Comparison of ENCODE assay signal across 25 mouse cellular contexts in genomic region chr5:99125418-99125817, GRCm38 (mm10).
DNase-seq lines count a peak whose midpoint lies in the region; ATAC-seq and TF ChIP-seq lines count a peak whose summit lies in the region.
"Had no signal": no experiment of that assay in that cellular context is flagged by ENCODE, and none has a peak within 500 bp of the region (broad histone marks: within the 10 kb centered on the region; RNA-seq: fewer than 3 reads in every experiment).

No protein-coding gene starts in this region.

- H3K36me3 ChIP-seq in hindbrain, embryonic 14.5 days (replicated peaks; ENCODE audit: control insufficient read depth, insufficient read depth), result no peaks in the 10 kb centered on the region
- H3K36me3 ChIP-seq in hindbrain, embryonic 10.5 days, result no peaks in the 10 kb centered on the region
- no peaks in the 10 kb centered on the region for H3K36me3 ChIP-seq in forebrain, postnatal 0 days (ENCODE audit: insufficient read depth)
- no peaks in the 10 kb centered on the region for H3K36me3 ChIP-seq in neural tube, embryonic 14.5 days (ENCODE audit: control insufficient read depth, insufficient read depth, low read length)
- H3K36me3 ChIP-seq: embryonic facial prominence, embryonic 15.5 days; G1E; heart, embryonic 12.5 days; midbrain, embryonic 12.5 days had no signal

- TF ChIP-seq CTCF in forebrain, postnatal 0 days (IDR thresholded peaks at IDR 0.05; ENCODE audit: low read depth), result no peak

- no peak overlapping the region for H3K27ac ChIP-seq in hindbrain, embryonic 14.5 days
- no peak overlapping the region for H3K27ac ChIP-seq in hindbrain, embryonic 10.5 days
- H3K27ac ChIP-seq in forebrain, postnatal 0 days (ENCODE audit: low read depth, low read length), result no peak overlapping the region
- no peak overlapping the region for H3K27ac ChIP-seq in neural tube, embryonic 14.5 days (ENCODE audit: low read depth, low read length)
- H3K27ac ChIP-seq: embryonic facial prominence, embryonic 15.5 days; macrophage; midbrain, embryonic 12.5 days; stomach, postnatal 0 days had no signal

- no peaks in the 10 kb centered on the region for H3K9me3 ChIP-seq in hindbrain, embryonic 14.5 days (ENCODE audit: control insufficient read depth, low read length)
- no peaks in the 10 kb centered on the region for H3K9me3 ChIP-seq in hindbrain, embryonic 10.5 days
- no peaks in the 10 kb centered on the region for H3K9me3 ChIP-seq in forebrain, postnatal 0 days (ENCODE audit: low read length)
- no peaks in the 10 kb centered on the region for H3K9me3 ChIP-seq in neural tube, embryonic 14.5 days (ENCODE audit: control insufficient read depth, low read length)
- H3K9me3 ChIP-seq: embryonic facial prominence, embryonic 15.5 days; heart, embryonic 12.5 days; midbrain, embryonic 12.5 days had no signal

- H3K9ac ChIP-seq in hindbrain, embryonic 14.5 days, result no peak overlapping the region
- no peak overlapping the region for H3K9ac ChIP-seq in forebrain, postnatal 0 days
- H3K9ac ChIP-seq in neural tube, embryonic 14.5 days (replicated peaks; ENCODE audit: low read depth, low read length), result no peak overlapping the region
- H3K9ac ChIP-seq: embryonic facial prominence, embryonic 15.5 days; heart, embryonic 12.5 days; midbrain, embryonic 12.5 days had no signal

- peak; percentile 57 for ATAC-seq in hindbrain, embryonic 14.5 days (ENCODE audit: low FRiP score)
- peak; percentile 36; the same call in 1 of the 2 replicates for ATAC-seq in forebrain, postnatal 0 days
- 0 out of 2 replicates have a peak, but pooled peaks have one; percentile 61 for ATAC-seq in neural tube, embryonic 14.5 days (ENCODE audit: low read depth)
- ATAC-seq: activated CD4-positive, CD25-positive, alpha-beta regulatory T cell, adult 4 months; intestine, postnatal 0 days had no signal

- no peak overlapping the region for H3K4me2 ChIP-seq in hindbrain, embryonic 14.5 days (replicated peaks)
- no peak overlapping the region for H3K4me2 ChIP-seq in forebrain, postnatal 0 days (ENCODE audit: low read depth)
- no peak overlapping the region for H3K4me2 ChIP-seq in neural tube, embryonic 14.5 days (ENCODE audit: low read depth, low read length)
- H3K4me2 ChIP-seq: embryonic facial prominence, embryonic 15.5 days; heart, embryonic 12.5 days; midbrain, embryonic 12.5 days had no signal

- H3K4me1 ChIP-seq in hindbrain, embryonic 14.5 days (replicated peaks; ENCODE audit: control insufficient read depth, insufficient read depth, low read length), result peaks cover 4% of the 10 kb centered on the region; the same call in 1 of the 2 replicates
- peaks cover 13% of the 10 kb centered on the region; the same call in 1 of the 2 replicates for H3K4me1 ChIP-seq in hindbrain, embryonic 10.5 days (replicated peaks)
- no peaks in the 10 kb centered on the region for H3K4me1 ChIP-seq in forebrain, postnatal 0 days (ENCODE audit: insufficient read depth)
- H3K4me1 ChIP-seq in neural tube, embryonic 14.5 days (ENCODE audit: control insufficient read depth, insufficient read depth, low read length), result no peaks in the 10 kb centered on the region
- H3K4me1 ChIP-seq: embryonic facial prominence, embryonic 15.5 days had no signal

- WGBS in hindbrain, embryonic 14.5 days, result 74% methylated on average over 3 of the region's 3 CpGs
- WGBS in hindbrain, embryonic 10.5 days, result 94% methylated on average over 3 of the region's 3 CpGs
- 72% methylated on average over 3 of the region's 3 CpGs for WGBS in forebrain, postnatal 0 days
- 72% methylated on average over 3 of the region's 3 CpGs for WGBS in neural tube, embryonic 14.5 days

- DNase-seq in hindbrain, embryonic 14.5 days (ENCODE audit: low spot score), result peak; percentile 54
- DNase-seq in hindbrain, embryonic 10.5 days (ENCODE audit: low spot score), result no peak
- peak; percentile 15 for DNase-seq in brain, adult 2 months (ENCODE audit: low read depth, low spot score)
- DNase-seq in forebrain, postnatal 0 days, result peak; percentile 7
- DNase-seq in frontal cortex, adult 2 months (ENCODE audit: extremely low spot score in 1 of 2, low spot score in 1 of 2), result no peak
- no peak for DNase-seq in adrenal gland, postnatal 10 days
- DNase-seq: adrenal gland, adult 8-10 months; B cell, adult 2 months; cerebellum, adult 8-10 months; gastrocnemius, postnatal 25 days; heart, adult 18-20 months; heart, postnatal 10 days; kidney, postnatal 25 days; layer of hippocampus, postnatal 36 days; right cerebral cortex, postnatal 14 days had no signal

- H3K4me3 ChIP-seq in hindbrain, embryonic 14.5 days (replicated peaks; ENCODE audit: low read length), result no peak overlapping the region
- no peak overlapping the region for H3K4me3 ChIP-seq in hindbrain, embryonic 10.5 days
- H3K4me3 ChIP-seq in forebrain, postnatal 0 days (ENCODE audit: low read depth, low read length), result no peak overlapping the region
- no peak overlapping the region for H3K4me3 ChIP-seq in neural tube, embryonic 14.5 days (ENCODE audit: low read depth, low read length)
- H3K4me3 ChIP-seq: embryonic facial prominence, embryonic 15.5 days; heart, embryonic 12.5 days; midbrain, embryonic 12.5 days had no signal

- no peaks in the 10 kb centered on the region for H3K27me3 ChIP-seq in hindbrain, embryonic 14.5 days (ENCODE audit: control insufficient read depth, insufficient read depth, low read length)
- H3K27me3 ChIP-seq in hindbrain, embryonic 10.5 days (ENCODE audit: insufficient read depth, poor library complexity, severe bottlenecking), result no peaks in the 10 kb centered on the region
- H3K27me3 ChIP-seq in forebrain, postnatal 0 days (ENCODE audit: insufficient read depth, low read length), result no peaks in the 10 kb centered on the region
- H3K27me3 ChIP-seq in neural tube, embryonic 14.5 days (ENCODE audit: control insufficient read depth, insufficient read depth, low read length), result no peaks in the 10 kb centered on the region
- H3K27me3 ChIP-seq: CH12.LX; embryonic facial prominence, embryonic 15.5 days; heart, embryonic 12.5 days; midbrain, embryonic 12.5 days had no signal

Comparison
In these comparisons a context has a peak if more than half of its experiments do, and no peak if none do; other contexts are left out.
1. DNase-seq: peak in hindbrain, embryonic 14.5 days (single experiment), brain, adult 2 months (single experiment) and forebrain, postnatal 0 days (single experiment); none in hindbrain, embryonic 10.5 days (single experiment), frontal cortex, adult 2 months (0 of 2) and adrenal gland, postnatal 10 days (single experiment).
2. Peak in every context shown above with its lines, with median percentiles within 50 percentile points of each other: ATAC-seq.